Mouse (Mus musculus) adrenal gland, postnatal 25 days (tissue): Measurements from ENCODE around the gene Exosc7. TPM values are rescaled to one million over a fixed set of nuclear protein-coding genes. Genes with fewer than 3 reads are reported as not detected.
A peak's percentile ranks its signal among the peaks of the same experiment; 100 is the strongest.

Source experiments
- DNase-seq: peaks from one replicate; pipeline ENCODE4 v3.0.0; 2021; ENCODE audit warnings: mixed read lengths
- long read RNA-seq: library from polyadenylated mRNA; stranded (forward); transcript quantifications from one replicate; pipeline ENCODE4 v2.0.0, GENCODE M21; 2021
- total RNA-seq: library from RNA; stranded (reverse); gene quantifications from 2 replicates; pipeline ENCODE4 v1.2.3, GENCODE M21; 2021

Gene Exosc7
- 42.9 and 50.9 TPM in 2 replicates for total RNA-seq
- long read RNA-seq, transcript Exosc7-201 (8 exons, 1,053 nt) = major isoform, 40 of 47 reads
- long read RNA-seq, partial matches to known transcripts = 3 of 47 reads
- long read RNA-seq, other reads (novel, unspliced or antisense) = 1 of 47 reads

GRCm38 (mm10) chr9:123112805-123113521, at the start of gene Exosc7, which contains the start of gene Zdhhc3:
Gene Exosc7, plus strand, starts transcription at chr9:123113215.
Gene Zdhhc3, minus strand, starts transcription at chr9:123113205.
- peak; percentile 88 for DNase-seq

GRCm38 (mm10) chr9:123079149-123079548, 33.9 kb upstream of the Exosc7 start:
- no peak for DNase-seq

GRCm38 (mm10) chr9:123080355-123080754, 32.7 kb upstream of the Exosc7 start:
- no peak for DNase-seq

- no peak for DNase-seq
Observed at GRCm38 (mm10) chr9:123080796-123081195, 32.2 kb upstream of the Exosc7 start.

- DNase-seq = no peak
Observed at GRCm38 (mm10) chr9:123085373-123085772, 27.6 kb upstream of the Exosc7 start.

- no peak for DNase-seq
Observed at GRCm38 (mm10) chr9:123087558-123087957, 25.5 kb upstream of the Exosc7 start.

- DNase-seq = no peak
Observed at GRCm38 (mm10) chr9:123090844-123091243, 22.2 kb upstream of the Exosc7 start.

GRCm38 (mm10) chr9:123099631-123100455, 13.2 kb upstream of the Exosc7 start:
- no peak for DNase-seq

- no peak for DNase-seq
Observed at GRCm38 (mm10) chr9:123103425-123103824, 9.6 kb upstream of the Exosc7 start.

- DNase-seq = no peak
Observed at GRCm38 (mm10) chr9:123104362-123104761, 8.7 kb upstream of the Exosc7 start.

GRCm38 (mm10) chr9:123107186-123107585, 5.8 kb upstream of the Exosc7 start:
- no peak for DNase-seq

GRCm38 (mm10) chr9:123109188-123109587, 3.8 kb upstream of the Exosc7 start:
- no peak for DNase-seq

- no peak for DNase-seq
Observed at GRCm38 (mm10) chr9:123111751-123112221, 1.2 kb upstream of the Exosc7 start.

- no peak for DNase-seq
Observed at GRCm38 (mm10) chr9:123113931-123114330, 916 bp downstream of the Exosc7 start.

- DNase-seq = no peak
Observed at GRCm38 (mm10) chr9:123115566-123115965, 2.6 kb downstream of the Exosc7 start.

GRCm38 (mm10) chr9:123123017-123123416, 10.0 kb downstream of the Exosc7 start:
- DNase-seq = no peak

- DNase-seq = peak; percentile 20
Observed at GRCm38 (mm10) chr9:123123571-123124412, 10.8 kb downstream of the Exosc7 start.

- no peak for DNase-seq
Observed at GRCm38 (mm10) chr9:123124413-123124981, 11.5 kb downstream of the Exosc7 start.

GRCm38 (mm10) chr9:123127663-123128062, 14.6 kb downstream of the Exosc7 start:
- no peak for DNase-seq

GRCm38 (mm10) chr9:123132994-123133393, 20.0 kb downstream of the Exosc7 start:
- no peak for DNase-seq

GRCm38 (mm10) chr9:123136953-123137682, 24.1 kb downstream of the Exosc7 start:
- no peak for DNase-seq
